25 mouse cellular contexts compared by ENCODE assay signal in the genomic region with DNA sequence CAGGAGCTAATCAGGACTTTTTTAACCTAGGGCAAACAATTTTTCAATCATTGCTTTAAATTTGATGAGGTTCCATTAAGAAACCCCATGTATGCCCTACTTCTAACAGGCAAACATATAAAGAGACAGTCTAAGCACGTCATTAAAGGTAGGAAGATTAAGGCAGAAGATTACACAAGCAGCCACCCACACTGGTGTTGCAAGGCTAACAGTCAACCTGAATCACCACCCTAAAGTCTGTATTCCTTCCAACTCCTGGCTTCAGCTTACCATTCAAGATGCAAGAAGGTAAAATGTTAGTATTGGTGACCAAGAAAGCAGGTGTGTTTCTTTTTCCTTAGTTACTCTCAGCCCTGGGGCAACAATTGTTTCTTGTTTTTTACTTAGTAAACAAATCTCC.
DNase-seq lines count a peak whose midpoint lies in the region; ATAC-seq and TF ChIP-seq lines count a peak whose summit lies in the region.
"Had no signal": no experiment of that assay in that cellular context is flagged by ENCODE, and none has a peak within 500 bp of the region (broad histone marks: within the 10 kb centered on the region; RNA-seq: fewer than 3 reads in every experiment).

No protein-coding gene starts in this region.

- no peaks in the 10 kb centered on the region for H3K27me3 ChIP-seq in liver, adult 2 months (ENCODE audit: control insufficient read depth, insufficient read depth, low read length)
- no peaks in the 10 kb centered on the region for H3K27me3 ChIP-seq in liver, embryonic 11.5 days (replicated peaks; ENCODE audit: control insufficient read depth, insufficient read depth, low read length)
- H3K27me3 ChIP-seq: CH12.LX; embryonic facial prominence, embryonic 12.5 days; forebrain, embryonic 12.5 days had no signal

- no peak for TF ChIP-seq CTCF in liver, adult 2 months (IDR thresholded peaks at IDR 0.05; ENCODE audit: low read depth, low read length)

- WGBS in liver, adult 2 months, result 20% methylated on average over 1 of the region's 1 CpGs
- 57% methylated on average over 1 of the region's 1 CpGs for WGBS in liver, embryonic 11.5 days

- TF ChIP-seq POLR2A in liver, adult 2 months (IDR thresholded peaks at IDR 0.05; ENCODE audit: extremely low read depth, insufficient read depth, low read length), result no peak

- H3K79me2 ChIP-seq in liver, adult 2 months (ENCODE audit: control insufficient read depth, insufficient read depth, low read length), result no peaks in the 10 kb centered on the region

- H3K27ac ChIP-seq in liver, adult 2 months (replicated peaks; ENCODE audit: insufficient read depth, low read depth, low read length), result no peak overlapping the region
- H3K27ac ChIP-seq in liver, embryonic 11.5 days (ENCODE audit: low read depth, low read length), result no peak overlapping the region
- H3K27ac ChIP-seq: embryonic facial prominence, embryonic 10.5 days; embryonic facial prominence, embryonic 12.5 days; forebrain, embryonic 10.5 days; forebrain, embryonic 12.5 days had no signal

- no peak overlapping the region for H3K4me2 ChIP-seq in liver, embryonic 11.5 days
- H3K4me2 ChIP-seq: embryonic facial prominence, embryonic 12.5 days; forebrain, embryonic 12.5 days had no signal

- H3K4me1 ChIP-seq in liver, adult 2 months (ENCODE audit: control insufficient read depth, insufficient read depth, low read length), result no peaks in the 10 kb centered on the region
- H3K4me1 ChIP-seq in liver, embryonic 11.5 days (replicated peaks; ENCODE audit: control insufficient read depth, insufficient read depth, low read length), result no peaks in the 10 kb centered on the region
- H3K4me1 ChIP-seq: embryonic facial prominence, embryonic 10.5 days; embryonic facial prominence, embryonic 12.5 days; forebrain, embryonic 10.5 days; forebrain, embryonic 12.5 days had no signal

- no peak overlapping the region for H3K4me3 ChIP-seq in liver, adult 2 months (ENCODE audit: insufficient read depth, low read depth, low read length)
- no peak overlapping the region for H3K4me3 ChIP-seq in liver, embryonic 11.5 days (ENCODE audit: low read depth, low read length)
- H3K4me3 ChIP-seq: embryonic facial prominence, embryonic 10.5 days; embryonic facial prominence, embryonic 12.5 days; forebrain, embryonic 10.5 days; forebrain, embryonic 12.5 days had no signal

- ATAC-seq in liver, embryonic 11.5 days (replicated peaks; ENCODE audit: low FRiP score), result no peak
- ATAC-seq: CD4-positive, CD25-positive, alpha-beta regulatory T cell, adult 4 months; forebrain, embryonic 14.5 days; forebrain, embryonic 16.5 days had no signal

- H3K9ac ChIP-seq in liver, adult 2 months (ENCODE audit: low read depth, low read length), result no peak overlapping the region
- H3K9ac ChIP-seq in liver, embryonic 11.5 days (ENCODE audit: low read depth, low read length), result no peak overlapping the region
- H3K9ac ChIP-seq: embryonic facial prominence, embryonic 12.5 days; forebrain, embryonic 12.5 days had no signal

- DNase-seq in heart, adult 11 months, result peak; percentile 50
- no peak for DNase-seq in heart, postnatal 10 days
- DNase-seq in liver, adult 2 months (ENCODE audit: extremely low read depth, low read depth, low spot score), result peak; percentile 44
- no peak for DNase-seq in liver, embryonic 11.5 days (ENCODE audit: low spot score)
- peak; percentile 93 for DNase-seq in gonadal fat pad, adult 2 months (ENCODE audit: low read depth)
- DNase-seq in gastrocnemius, postnatal 25 days, result no peak
- no peak for DNase-seq in adrenal gland, adult 18-20 months (ENCODE audit: low spot score in 2 of 2)
- DNase-seq: adrenal gland, adult 8-10 months; adrenal gland, postnatal 14 days; adrenal gland, postnatal 36 days; B cell, adult 2 months; cerebellum, adult 11-12 months; cerebellum, adult 2 months; cerebellum, adult 9-10 months; cerebellum, postnatal 10 days; cerebellum, postnatal 25 days had no signal

- intact Hi-C loops in heart, postnatal 10 days (cut with DNase I), result no loop called here

- no peaks in the 10 kb centered on the region for H3K9me3 ChIP-seq in liver, embryonic 11.5 days (ENCODE audit: control insufficient read depth, low read length)
- H3K9me3 ChIP-seq: embryonic facial prominence, embryonic 10.5 days; embryonic facial prominence, embryonic 12.5 days; forebrain, embryonic 10.5 days; forebrain, embryonic 12.5 days had no signal

- no peaks in the 10 kb centered on the region for H3K36me3 ChIP-seq in liver, adult 2 months (ENCODE audit: control insufficient read depth, insufficient read depth, low read length)
- no peaks in the 10 kb centered on the region for H3K36me3 ChIP-seq in liver, embryonic 11.5 days (ENCODE audit: control insufficient read depth, insufficient read depth, low read length)
- H3K36me3 ChIP-seq: embryonic facial prominence, embryonic 10.5 days; embryonic facial prominence, embryonic 12.5 days; forebrain, embryonic 10.5 days; forebrain, embryonic 12.5 days; G1E had no signal

Comparison
In these comparisons a context has a peak if more than half of its experiments do, and no peak if none do; other contexts are left out.
1. DNase-seq: peak in heart, adult 11 months (single experiment), liver, adult 2 months (single experiment) and gonadal fat pad, adult 2 months (single experiment); none in heart, postnatal 10 days (0 of 2), liver, embryonic 11.5 days (single experiment), gastrocnemius, postnatal 25 days (single experiment) and adrenal gland, adult 18-20 months (0 of 2).